Mouse (Mus musculus) v-Abl transformed pro-B cells (cell line): ENCODE results near the gene Mapkbp1.

Experiments used
- in situ Hi-C, 2 experiments: fragments of 400-800 bp; cut with MboI; formaldehyde crosslinking; loops; one replicate each; pipeline ENCODE4 v1.15.1; 2025; ENCODE audit not compliant: unreplicated experiment in 2 of 2

The Mapkbp1 gene

DNA sequence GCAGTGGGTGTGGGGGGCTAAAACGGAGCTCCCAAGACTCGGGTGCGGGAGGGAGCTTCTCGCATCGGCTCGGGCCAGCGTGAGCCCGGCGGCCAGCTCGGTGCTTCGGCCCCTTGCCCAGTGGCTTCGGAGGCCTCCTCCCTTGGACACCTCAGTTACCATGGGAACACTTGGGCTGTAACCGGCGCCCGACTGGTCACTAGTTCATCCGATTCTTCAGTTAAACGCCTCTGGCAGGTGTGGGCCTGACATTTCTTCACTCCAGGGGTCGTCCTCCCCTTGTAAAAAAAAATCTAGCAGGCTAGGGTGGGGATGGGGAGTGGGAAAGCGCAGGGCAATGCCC is at the start of gene Mapkbp1:
Gene Mapkbp1 (plus strand): TSS at position 163 of the 343 bp plus-strand sequence.
- in situ Hi-C loops = loop anchor here (5.0 to 10.0 kb wide), 5 partner anchors 40 to 292 kb away; no protein-coding TSS in a partner anchor

DNA sequence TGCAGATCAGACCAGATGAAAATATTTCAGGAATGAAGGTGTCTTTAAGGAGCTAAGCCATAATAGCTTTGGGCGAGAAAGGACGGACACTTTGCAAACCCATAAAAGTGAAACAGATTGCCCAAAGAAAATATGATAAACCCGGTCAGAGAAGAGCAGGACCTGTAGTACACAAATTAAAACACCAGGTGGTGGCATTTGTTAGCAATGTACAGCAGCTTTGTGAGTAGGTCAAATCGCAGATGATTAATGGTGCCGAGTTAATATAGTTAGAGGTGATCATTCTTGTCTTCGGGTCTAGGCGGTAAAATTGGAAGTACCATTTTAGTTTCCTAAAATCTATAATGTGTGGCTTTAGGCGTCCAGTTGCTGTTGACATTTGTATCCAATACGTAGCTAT is 1.9 kb upstream of the Mapkbp1 start:
- in situ Hi-C loops = loop anchor here (5.0 to 10.0 kb wide), 5 partner anchors 42 to 294 kb away; no protein-coding TSS in a partner anchor

DNA sequence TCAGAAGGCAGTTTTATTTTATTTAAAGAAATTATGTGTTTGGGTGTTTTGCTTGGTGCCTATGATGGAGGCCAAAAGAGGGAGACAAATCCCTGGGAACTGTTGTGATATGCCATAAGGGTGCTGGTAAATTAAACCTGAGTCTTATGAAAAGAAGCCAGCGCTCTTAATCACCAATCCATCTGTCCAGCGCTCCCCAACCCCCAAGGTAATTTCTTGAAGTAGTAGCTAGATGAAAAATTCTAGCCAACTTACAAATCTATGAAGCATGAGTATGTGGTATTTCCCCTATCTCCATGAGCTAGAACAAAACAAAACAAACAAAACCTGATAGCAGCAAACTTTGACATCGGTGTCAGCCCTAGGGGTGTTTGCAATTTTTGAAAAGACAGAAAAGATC is 1.2 kb upstream of the Mapkbp1 start:
- in situ Hi-C loops = loop anchor here (5.0 to 10.0 kb wide), 5 partner anchors 41 to 293 kb away; no protein-coding TSS in a partner anchor

DNA sequence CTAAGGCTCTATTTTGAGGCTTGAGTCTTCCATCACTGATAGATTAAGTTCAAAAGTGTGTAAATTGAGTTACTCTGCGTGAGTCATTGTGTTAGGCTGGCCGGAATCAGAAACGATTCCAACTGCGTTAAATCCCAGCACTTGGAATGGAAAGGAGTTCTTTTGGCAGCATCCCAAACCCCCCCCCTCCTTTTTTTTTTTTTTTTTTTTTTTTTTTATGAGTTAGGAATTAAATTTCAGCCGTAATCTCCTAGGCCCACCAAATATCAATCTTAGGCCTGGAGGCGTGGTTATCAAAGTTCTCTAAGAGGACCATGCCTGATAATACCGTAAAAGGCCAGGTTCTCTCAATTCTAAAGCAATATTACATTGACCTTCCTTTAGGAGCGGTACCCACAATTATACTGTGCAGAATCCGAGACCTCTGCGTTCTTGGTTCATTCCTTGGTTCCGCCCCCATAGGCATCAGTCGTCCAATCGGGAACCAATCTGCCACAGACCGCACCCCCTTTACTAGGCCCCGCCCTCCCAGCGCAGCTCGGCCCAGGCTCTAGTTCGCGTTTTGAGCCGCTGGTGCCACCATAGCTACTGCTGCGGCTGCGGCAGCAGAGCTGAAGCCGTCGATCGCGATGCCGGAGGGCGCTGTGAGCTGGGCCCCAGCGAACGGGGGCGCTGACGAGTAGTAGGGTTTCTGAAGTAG is 512 bp upstream of the Mapkbp1 start:
- in situ Hi-C loops = loop anchor here (5.0 to 10.0 kb wide), 5 partner anchors 40 to 293 kb away; no protein-coding TSS in a partner anchor

DNA sequence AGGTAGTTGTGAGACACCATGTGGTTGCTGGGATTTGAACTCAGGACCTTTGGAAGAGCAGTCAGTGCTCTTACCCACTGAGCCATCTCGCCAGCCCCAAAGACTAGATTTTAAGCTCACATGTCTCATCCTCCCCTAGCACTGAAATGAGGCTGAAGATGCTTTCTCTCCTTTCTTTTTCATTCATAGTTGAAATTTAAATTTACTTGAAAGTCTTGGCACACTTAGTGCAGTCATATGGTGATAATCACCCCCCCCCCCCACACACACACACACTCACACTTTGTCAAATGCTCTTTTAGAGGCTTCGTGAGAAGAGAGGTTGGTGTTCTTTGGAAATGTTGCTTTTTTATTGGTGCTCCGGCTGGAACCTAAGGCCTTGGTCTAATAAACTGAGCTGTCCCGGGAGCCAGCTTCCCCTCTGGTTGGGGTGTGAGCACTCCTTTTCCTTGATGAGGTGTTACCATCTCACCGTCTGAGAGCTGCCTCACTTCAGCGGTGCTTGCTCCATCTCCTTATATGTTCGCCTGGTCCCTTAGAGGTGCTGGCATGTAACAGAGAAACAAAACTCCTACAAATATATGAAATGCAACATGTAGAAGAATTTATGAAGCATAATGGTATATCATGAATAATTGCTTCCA is 8.0 kb downstream of the Mapkbp1 start:
- in situ Hi-C loops = loop anchor here in 1 of 2 experiments (10.0 kb wide), 1 partner anchor 304 kb away; the partner anchor contains the start of gene Pla2g4d

DNA sequence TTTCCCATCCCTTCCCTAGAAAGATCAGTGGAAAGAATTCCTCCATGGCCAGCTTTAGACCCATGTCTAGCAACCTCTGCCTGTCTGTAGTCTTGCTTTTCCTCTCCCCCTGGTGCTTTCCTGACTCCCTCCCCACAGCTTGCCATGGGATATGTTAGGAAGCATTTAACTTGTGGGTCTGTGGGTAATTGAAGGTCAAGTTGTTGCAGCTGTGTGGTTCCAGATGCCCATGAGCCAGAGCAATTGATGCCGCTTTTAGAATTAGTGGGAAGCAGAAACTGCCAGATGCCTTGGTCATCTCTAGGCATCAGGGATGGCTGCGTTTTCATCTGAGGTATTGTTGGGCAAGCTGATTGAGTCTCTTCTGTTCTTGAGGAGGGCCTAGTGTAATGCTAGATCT is 9.1 kb downstream of the Mapkbp1 start:
- in situ Hi-C loops = loop anchor here in 1 of 2 experiments (10.0 kb wide), 1 partner anchor 303 kb away; the partner anchor contains the start of gene Pla2g4d

DNA sequence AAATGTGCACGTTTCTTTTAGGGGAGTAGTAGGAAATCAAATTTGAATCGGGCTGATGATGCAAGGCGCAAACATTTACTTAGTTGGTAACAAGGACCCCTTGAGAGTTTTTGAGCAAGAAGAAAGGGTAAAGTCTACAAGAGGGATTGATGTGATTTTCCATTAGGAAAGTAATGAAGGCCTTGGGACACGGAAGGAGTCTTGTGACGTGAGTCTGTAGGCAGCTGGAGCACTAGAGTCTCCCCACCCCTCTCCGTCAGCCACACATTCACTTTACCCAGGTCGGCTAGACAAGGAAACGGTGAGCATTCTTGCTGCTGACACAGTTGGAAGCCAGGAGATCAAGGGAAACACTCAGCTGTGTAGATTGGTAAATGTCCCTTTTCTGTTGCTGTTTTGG is 13.4 kb downstream of the Mapkbp1 start:
- in situ Hi-C loops = loop anchor here in 1 of 2 experiments (10.0 kb wide), 1 partner anchor 299 kb away; the partner anchor contains the start of gene Pla2g4d

DNA sequence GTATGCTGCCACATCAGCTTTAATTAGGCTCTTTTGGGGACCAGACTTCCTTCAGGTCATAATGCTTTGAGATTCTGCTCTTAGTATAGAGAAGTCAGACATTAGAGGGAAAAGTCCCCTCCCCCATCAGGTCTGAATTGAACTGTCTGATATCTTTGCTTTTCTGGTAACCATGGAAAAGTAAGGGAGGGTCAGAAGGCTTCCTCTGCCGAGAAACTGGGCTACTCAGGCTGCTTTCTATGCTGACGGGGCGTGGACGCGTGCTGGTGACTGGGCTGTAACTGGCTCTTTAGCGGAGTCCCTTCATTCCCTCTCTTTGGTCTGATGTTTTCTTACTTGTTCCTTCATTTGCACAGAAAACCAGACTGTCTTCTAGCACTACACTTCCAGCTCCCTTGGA is 13.9 kb downstream of the Mapkbp1 start:
- in situ Hi-C loops = loop anchor here in 1 of 2 experiments (10.0 kb wide), 1 partner anchor 298 kb away; the partner anchor contains the start of gene Pla2g4d

DNA sequence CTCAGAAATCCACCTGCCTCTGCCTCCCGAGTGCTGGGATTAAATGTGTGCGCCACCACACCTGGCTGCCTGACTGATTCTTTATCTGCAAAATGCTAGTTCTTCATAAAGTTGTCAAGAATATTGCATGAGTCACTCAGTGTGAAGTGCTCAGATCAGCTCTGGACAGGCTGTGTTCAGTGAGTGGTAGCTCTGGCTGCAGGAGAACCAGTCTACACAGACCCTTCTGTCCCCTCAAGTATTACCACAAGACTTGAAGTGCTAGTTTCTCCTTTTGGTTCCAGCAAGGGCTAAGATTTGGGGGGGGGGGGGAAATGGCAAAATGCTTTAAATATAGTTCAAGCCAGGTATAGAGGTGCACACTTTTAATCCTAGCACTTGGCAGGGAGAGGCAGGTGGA is 14.9 kb downstream of the Mapkbp1 start:
- in situ Hi-C loops = loop anchor here in 1 of 2 experiments (10.0 kb wide), 1 partner anchor 297 kb away; the partner anchor contains the start of gene Pla2g4d

DNA sequence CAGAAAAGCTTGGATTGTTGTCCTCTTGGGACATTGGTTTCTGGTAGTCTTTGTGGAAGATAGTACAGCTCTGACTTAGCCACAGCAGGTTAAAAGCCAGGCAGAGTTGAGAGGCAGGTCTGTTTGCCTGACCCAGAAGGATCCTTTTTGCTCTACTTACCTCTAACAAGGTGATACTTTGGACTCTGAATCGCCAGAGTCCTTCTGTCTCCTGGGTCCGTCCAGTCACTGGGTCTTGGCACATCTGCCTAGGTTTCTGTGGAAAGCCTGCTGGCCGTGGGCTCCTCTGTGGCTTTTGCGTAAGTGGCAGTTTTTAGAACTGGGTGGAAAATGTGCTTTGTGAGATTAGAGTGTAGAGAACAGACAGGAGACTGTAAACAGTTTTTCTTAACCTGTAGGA is 16.5 kb downstream of the Mapkbp1 start:
- in situ Hi-C loops = loop anchor here in 1 of 2 experiments (10.0 kb wide), 1 partner anchor 296 kb away; the partner anchor contains the start of gene Pla2g4d

DNA sequence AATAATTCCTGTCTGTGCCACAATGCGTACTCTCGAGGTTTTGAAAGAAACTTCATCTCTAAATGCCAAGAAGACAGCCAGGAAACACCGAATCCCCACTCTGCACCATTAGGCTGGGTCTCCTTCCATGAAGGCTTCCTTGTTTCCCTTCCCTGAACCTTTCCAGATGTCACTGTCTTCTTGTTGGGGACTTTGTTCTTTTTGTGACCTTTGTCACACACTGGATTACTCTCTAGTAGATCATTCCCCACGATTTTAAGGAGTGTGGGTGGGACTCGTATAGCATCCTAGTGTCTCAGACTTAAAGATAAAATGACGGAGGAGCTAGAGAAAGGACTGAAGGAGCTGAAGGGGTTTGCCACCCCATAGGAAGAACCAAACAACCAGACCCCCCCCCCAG is 18.4 kb downstream of the Mapkbp1 start:
- in situ Hi-C loops = no loop called here

DNA sequence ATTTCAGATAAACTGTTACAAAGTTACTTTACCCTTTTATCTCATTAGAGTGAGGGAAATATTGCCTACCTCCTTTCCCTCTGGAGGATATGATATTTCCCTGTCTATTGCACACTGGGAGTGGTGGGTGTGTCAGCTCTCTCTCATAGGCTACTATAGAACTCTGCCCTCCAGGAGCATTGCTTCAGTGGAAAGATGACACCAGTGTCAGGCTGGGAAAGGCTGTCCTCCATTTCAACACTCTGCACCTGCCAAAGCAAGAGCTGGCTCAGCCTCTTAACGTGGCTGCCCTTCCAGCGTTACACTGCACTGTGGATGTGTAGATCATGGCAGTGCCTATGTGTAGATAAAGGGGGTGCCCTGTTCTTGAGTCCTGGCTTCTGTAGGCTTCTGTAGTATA is 19.9 kb downstream of the Mapkbp1 start:
- in situ Hi-C loops = no loop called here

DNA sequence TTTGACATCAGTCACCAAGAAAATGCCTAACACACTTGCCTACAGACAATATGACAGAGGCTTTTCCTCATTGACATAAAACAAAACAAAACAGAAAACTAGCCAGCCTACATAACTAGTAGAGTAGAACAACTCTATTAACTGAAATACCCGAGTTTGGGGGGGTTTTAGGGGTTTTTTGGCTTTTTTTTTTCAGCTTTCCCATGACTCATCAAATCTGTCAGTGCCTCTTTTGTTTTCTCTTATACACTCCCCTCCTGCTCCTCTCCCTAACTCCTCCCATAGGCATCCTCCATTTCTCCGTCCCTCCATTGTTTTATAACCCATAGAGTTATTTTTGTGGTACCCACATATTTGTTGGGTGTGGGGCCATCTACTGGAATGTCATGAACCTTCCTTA is 21.0 kb downstream of the Mapkbp1 start:
- in situ Hi-C loops = no loop called here

DNA sequence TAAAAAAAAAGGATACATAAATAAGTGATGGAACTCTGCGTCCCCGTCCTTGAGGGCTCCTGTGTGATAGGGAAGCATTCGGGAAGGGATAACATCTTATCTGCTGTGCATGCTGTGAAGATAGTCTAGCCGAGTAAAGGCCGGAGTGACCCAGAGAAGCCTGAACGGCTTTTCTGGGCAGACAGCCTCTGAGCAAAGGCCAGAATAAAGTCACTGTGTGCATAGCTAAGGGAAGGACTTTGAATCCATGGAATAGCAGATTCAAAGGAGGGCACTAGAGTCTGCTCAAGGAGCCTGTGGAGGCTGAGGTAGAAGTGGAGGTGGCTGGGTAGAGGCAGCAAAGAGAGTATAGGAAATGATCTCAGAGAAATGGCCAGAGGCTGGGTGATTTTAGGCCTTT is 22.3 kb downstream of the Mapkbp1 start:
- in situ Hi-C loops = no loop called here

DNA sequence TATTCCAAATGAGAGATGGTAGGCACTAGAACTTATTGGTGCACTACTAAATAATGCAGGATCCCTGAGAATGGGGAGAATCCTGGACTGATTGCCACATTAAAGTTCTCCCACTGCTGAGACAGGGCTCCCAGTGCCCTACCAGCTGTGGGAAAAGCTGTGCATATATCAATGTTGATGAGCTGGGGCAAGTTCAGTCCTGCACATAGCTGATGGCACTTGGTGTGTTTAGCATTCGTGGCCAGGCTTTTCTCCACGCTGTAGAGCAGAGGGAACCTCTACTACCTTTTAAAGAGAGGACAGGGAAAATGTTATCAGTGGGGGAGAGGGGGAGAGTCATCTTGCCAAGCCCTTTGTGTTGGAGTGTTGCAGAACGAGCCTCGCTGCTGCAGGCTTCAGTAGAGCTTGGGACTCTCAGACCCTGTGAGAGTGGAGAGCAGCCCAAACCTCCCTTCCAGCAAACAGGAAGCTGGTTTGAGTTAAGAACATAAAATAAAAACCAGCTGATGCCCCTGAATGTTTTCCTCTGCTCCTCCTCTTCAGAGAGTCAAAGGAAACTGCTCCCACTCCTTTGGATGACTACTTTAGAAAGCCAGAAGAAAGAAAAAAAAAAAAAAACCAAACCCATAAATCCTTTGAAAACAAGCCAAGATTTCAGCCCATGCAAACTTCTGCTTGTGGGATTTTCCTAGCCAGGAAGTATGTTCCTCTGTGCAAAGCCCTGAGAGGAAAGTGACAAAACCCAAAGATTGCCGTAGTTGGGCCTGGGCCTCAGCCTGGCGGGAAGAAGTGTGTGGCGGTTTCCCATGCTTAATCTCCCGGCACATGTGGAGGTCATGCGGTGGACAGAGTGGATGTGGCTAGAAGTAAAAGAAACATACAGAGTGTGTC is 23.1 kb downstream of the Mapkbp1 start:
- in situ Hi-C loops = no loop called here

DNA sequence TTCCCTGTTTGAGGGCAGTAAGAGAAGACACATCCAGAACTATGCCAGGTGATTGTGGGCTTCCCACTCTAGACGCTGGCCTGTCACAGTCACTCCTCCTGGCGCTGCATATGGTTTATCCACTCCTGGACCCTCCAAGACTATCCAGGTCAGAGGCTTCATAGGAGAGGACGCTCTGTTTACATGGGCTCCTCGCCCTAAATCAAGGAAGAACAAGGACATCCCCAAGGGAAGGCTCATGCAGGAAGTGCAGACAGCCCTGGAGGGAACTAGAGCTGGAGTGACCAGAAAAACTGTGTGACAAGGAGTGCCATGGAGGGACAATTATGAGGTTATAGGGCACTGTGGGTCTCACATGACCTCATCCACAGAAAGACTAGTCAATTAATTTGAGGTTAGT is 24.9 kb downstream of the Mapkbp1 start:
- in situ Hi-C loops = no loop called here

DNA sequence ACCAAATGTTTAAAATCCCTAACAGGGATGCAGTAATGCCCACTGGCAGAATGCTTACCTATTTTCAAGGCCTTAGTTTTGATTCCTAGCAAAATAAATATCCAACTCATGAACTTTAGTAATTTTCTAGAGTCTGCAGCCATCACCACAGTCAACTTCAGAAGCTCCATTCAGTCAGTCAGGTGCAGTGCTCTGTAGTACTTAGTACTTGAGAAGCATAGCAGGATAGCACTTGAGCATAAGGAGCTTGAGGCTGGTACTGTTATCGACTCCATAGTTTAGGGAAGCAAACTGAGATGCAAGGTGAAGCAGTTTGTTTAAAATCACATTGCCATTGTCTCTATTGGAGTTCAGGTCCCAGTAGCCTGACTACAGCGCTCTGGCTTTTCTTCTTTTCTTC is 27.2 kb downstream of the Mapkbp1 start:
- in situ Hi-C loops = loop anchor here in 1 of 2 experiments (25.0 kb wide), 1 partner anchor 462 kb away; the partner anchor contains the start of genes Chp1 and Exd1

DNA sequence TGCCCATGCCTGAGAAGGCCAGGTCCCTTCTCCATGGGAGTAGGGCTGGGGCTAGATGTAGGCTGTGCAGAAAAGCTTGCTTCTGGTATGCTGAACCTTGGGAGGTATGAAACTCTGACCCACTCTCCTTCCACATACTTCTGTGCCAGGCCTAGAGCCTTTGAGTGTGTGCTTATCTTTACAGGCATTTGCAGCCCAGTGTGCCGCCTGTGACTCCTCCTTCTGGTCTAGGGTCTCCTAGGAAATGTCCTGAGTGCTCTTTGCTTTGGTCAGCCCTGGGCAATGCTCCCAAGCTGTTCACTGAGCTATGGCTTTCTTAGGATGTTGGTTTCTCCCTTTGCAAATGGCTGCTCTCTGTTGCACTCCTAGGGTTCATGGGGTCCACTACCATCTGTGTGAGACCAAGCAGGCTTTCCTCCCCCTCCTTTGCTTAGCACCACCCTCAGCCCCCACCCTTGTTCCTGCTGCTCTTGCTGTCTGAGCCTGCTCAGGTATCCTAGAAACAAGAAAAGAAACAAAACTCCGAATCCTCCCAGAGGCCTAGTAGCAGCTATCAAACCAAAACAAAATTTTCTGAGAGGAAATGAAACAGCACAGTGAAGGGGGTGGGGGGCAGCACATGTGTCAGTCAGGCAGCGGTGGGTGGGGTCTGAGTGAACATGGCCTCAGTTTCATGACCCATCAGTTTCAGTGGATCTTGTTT is 28.5 kb downstream of the Mapkbp1 start:
- in situ Hi-C loops = loop anchor here in 1 of 2 experiments (25.0 kb wide), 1 partner anchor 464 kb away; the partner anchor contains the start of genes Chp1 and Exd1

DNA sequence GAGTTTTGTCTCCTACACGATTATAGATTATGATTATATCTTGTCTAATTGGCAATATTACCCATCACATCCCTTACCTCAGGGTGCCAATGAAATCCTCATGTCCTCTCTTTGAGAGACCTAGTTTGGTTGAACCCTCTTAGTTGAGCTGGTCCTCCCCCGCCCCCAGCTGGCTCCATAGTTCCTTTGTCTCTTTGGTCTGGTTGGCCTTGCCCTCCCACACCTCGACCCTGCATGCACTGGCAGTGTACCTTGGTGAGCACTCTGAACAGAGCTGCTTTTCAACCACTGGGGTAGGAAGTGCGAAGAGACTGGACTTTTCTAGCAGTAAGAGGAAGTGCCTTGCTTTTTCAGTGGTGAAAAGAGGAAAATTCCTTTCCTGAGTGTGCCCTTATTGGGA is 29.5 kb downstream of the Mapkbp1 start:
- in situ Hi-C loops = loop anchor here in 1 of 2 experiments (25.0 kb wide), 1 partner anchor 465 kb away; the partner anchor contains the start of genes Chp1 and Exd1
